Mouse (Mus musculus) Patski (cell line): ENCODE results near the gene Gclc. TPM values are rescaled to one million over a fixed set of nuclear protein-coding genes. Genes with fewer than 3 reads are reported as not detected.
A peak's percentile ranks its signal among the peaks of the same experiment; 100 is the strongest.

Experiments
- ATAC-seq: fragments of 100-300 bp; one replicate; pipeline ENCODE4 v1.8.0; 2021
- CTCF ChIA-PET: fragments of 350-600 bp; sonication (Branson Sonifier 250); formaldehyde crosslinking; loops from one replicate; lab custom pipeline; 2022; ENCODE audit warnings: inconsistent platforms; lab: Charles Lee
- POLR2A ChIA-PET: fragments of 350-600 bp; sonication (Branson Sonifier 250); formaldehyde crosslinking; loops from one replicate; lab custom pipeline; 2022; ENCODE audit warnings: antibody characterized with exemption, inconsistent platforms; lab: Charles Lee
- DNase-seq: peaks from one replicate; pipeline ENCODE4 v3.0.0-alpha.2; 2011; ENCODE audit warnings: low read depth, low spot score
- H3K27me3 ChIP-seq: fragments of 371-371 bp; one replicate; pipeline ENCODE4 v1.5.1; 2021
- CTCF ChIP-seq: fragments of 100-300 bp; IDR thresholded peaks from one replicate; pipeline ENCODE4 v1.5.1; 2021
- in situ Hi-C: fragments of 300-500 bp; cut with MboI; formaldehyde crosslinking; loops from 3 replicates; pipeline ENCODE4 v1.11.1; 2018; ENCODE audit warnings: low pct_unique_long_range_greater_than_20kb, mixed read lengths
- polyA plus RNA-seq: library from polyadenylated mRNA; unstranded; gene quantifications from one replicate; pipeline ENCODE4 v1.2.3, GENCODE M21; 2021

The Gclc gene
- polyA plus RNA-seq, 1 experiment from 2014 or later: 183 TPM

- ChIA-PET POLR2A (no interaction called here), CTCF (interaction anchor here (0.9 to 1.2 kb wide), 3 partner anchors 193 to 203 kb away, joined by 3 to 4 read pairs (median 4); no protein-coding TSS in a partner anchor)
- no peaks in the 10 kb centered on the region for H3K27me3 ChIP-seq
- no peak for TF ChIP-seq CTCF
- ATAC-seq (no peak), DNase-seq (no peak)
- in situ Hi-C loops: loop anchor here (5.0 kb wide), 1 partner anchor 226 kb away; no protein-coding TSS in a partner anchor
Observed at GRCm38 (mm10) chr9:77806426-77806825, 52.1 kb downstream of the Gclc start.

- H3K27me3 ChIP-seq: no peaks in the 10 kb centered on the region
- DNase-seq (peak; percentile 43), ATAC-seq (peak; percentile 65)
- in situ Hi-C loops: loop anchor here (5.0 kb wide), 1 partner anchor 225 kb away; no protein-coding TSS in a partner anchor
- TF ChIP-seq CTCF: peak; percentile 93
- ChIA-PET CTCF (interaction anchor here (0.9 to 1.2 kb wide), 3 partner anchors 192 to 203 kb away, joined by 3 to 4 read pairs (median 4); no protein-coding TSS in a partner anchor), POLR2A (no interaction called here)
Observed at GRCm38 (mm10) chr9:77806842-77807668, 52.7 kb downstream of the Gclc start.

GRCm38 (mm10) chr9:77808481-77808880, 54.1 kb downstream of the Gclc start:
- H3K27me3 ChIP-seq: no peaks in the 10 kb centered on the region
- in situ Hi-C loops: loop anchor here (5.0 kb wide), 1 partner anchor 224 kb away; no protein-coding TSS in a partner anchor
- ChIA-PET POLR2A (no interaction called here), CTCF (no interaction called here)
- no peak for ATAC-seq
- no peak for DNase-seq
- no peak for TF ChIP-seq CTCF

GRCm38 (mm10) chr9:77818858-77819257, 64.5 kb downstream of the Gclc start:
- H3K27me3 ChIP-seq: no peaks in the 10 kb centered on the region
- TF ChIP-seq CTCF: no peak
- CTCF ChIA-PET: interaction anchor here (0.9 to 1.2 kb wide), 2 partner anchors 191 to 213 kb away, joined by 3 to 5 read pairs; no protein-coding TSS in a partner anchor
- ATAC-seq (no peak), DNase-seq (no peak)
- in situ Hi-C loops: no loop called here
- POLR2A ChIA-PET: no interaction called here

GRCm38 (mm10) chr9:77819318-77819717, 65.0 kb downstream of the Gclc start:
- ChIA-PET POLR2A (no interaction called here), CTCF (interaction anchor here (1.2 kb wide), 2 partner anchors 32 to 190 kb away, joined by 3 to 5 read pairs; no protein-coding TSS in a partner anchor)
- TF ChIP-seq CTCF: peak; percentile 66
- DNase-seq (no peak), ATAC-seq (no peak)
- in situ Hi-C loops: no loop called here
- no peaks in the 10 kb centered on the region for H3K27me3 ChIP-seq

- no peak for TF ChIP-seq CTCF
- H3K27me3 ChIP-seq: no peaks in the 10 kb centered on the region
- ChIA-PET CTCF (no interaction called here), POLR2A (no interaction called here)
- DNase-seq (no peak), ATAC-seq (no peak)
- in situ Hi-C loops: no loop called here
Observed at GRCm38 (mm10) chr9:77820836-77821235, 66.5 kb downstream of the Gclc start.

GRCm38 (mm10) chr9:77825380-77825961, 71.1 kb downstream of the Gclc start:
- peak; percentile 71 for ATAC-seq
- CTCF ChIA-PET: interaction anchor here (1.1 kb wide), 1 partner anchor 200 kb away, joined by 3 read pairs; no protein-coding TSS in a partner anchor
- no peaks in the 10 kb centered on the region for H3K27me3 ChIP-seq
- in situ Hi-C loops: loop anchor here (5.0 kb wide), 1 partner anchor 82 kb away; no protein-coding TSS in a partner anchor
- no peak for TF ChIP-seq CTCF
- POLR2A ChIA-PET: no interaction called here
- no peak for DNase-seq

GRCm38 (mm10) chr9:77826237-77826636, 71.9 kb downstream of the Gclc start:
- ChIA-PET POLR2A (interaction anchor here (0.6 kb wide), 1 partner anchor 156 kb away, joined by 3 read pairs; no protein-coding TSS in a partner anchor), CTCF (no interaction called here)
- ATAC-seq (no peak), DNase-seq (no peak)
- TF ChIP-seq CTCF: no peak
- in situ Hi-C loops: loop anchor here (5.0 kb wide), 1 partner anchor 81 kb away; no protein-coding TSS in a partner anchor
- no peaks in the 10 kb centered on the region for H3K27me3 ChIP-seq

GRCm38 (mm10) chr9:77828531-77828965, 74.2 kb downstream of the Gclc start:
- in situ Hi-C loops: loop anchor here (5.0 kb wide), 1 partner anchor 79 kb away; no protein-coding TSS in a partner anchor
- no peaks in the 10 kb centered on the region for H3K27me3 ChIP-seq
- peak; percentile 51 for ATAC-seq
- ChIA-PET POLR2A (no interaction called here), CTCF (no interaction called here)
- TF ChIP-seq CTCF: no peak
- no peak for DNase-seq

GRCm38 (mm10) chr9:77834259-77834993, 80.1 kb downstream of the Gclc start:
- CTCF ChIA-PET: no interaction called here
- ATAC-seq (no peak), DNase-seq (no peak)
- in situ Hi-C loops: no loop called here
- POLR2A ChIA-PET: interaction anchor here (0.6 kb wide), 1 partner anchor 511 kb away, joined by 4 read pairs; no protein-coding TSS in a partner anchor
- H3K27me3 ChIP-seq: no peaks in the 10 kb centered on the region
- no peak for TF ChIP-seq CTCF
